Mouse (Mus musculus) embryonic facial prominence, embryonic 13.5 days (tissue): ENCODE data around the gene Hal. TPM values are rescaled to one million over a fixed set of nuclear protein-coding genes. Genes with fewer than 3 reads are reported as not detected.

Source experiments
- polyA plus RNA-seq: library from polyadenylated mRNA; unstranded; fragments of >200 nt; fragmentation: Nextera tagmentation; extraction: Ambion mirVana; gene quantifications from 2 replicates; pipeline ENCODE4 v1.2.1, GENCODE M21; 2015

Hal gene
- polyA plus RNA-seq, 1 experiment from 2014 or later, result 0.25 TPM

Other genes with a start within 250 kb of the Hal start
- 33.9 and 40.0 TPM in 2 replicates for gene Elk3, start 177.6 kb upstream of the Hal start, polyA plus RNA-seq
- gene Lta4h, start 35.4 kb upstream of the Hal start, polyA plus RNA-seq, result 206 and 215 TPM in 2 replicates
- 0.21 and 0.48 TPM in 2 replicates for gene Amdhd1, start 51.3 kb downstream of the Hal start, polyA plus RNA-seq
- gene Ccdc38, start 51.9 kb downstream of the Hal start, polyA plus RNA-seq, result 0.56 and 0.62 TPM in 2 replicates
- gene Snrpf, start 100.9 kb downstream of the Hal start, polyA plus RNA-seq, result 123 and 146 TPM in 2 replicates
- 0.87 and 1.2 TPM in 2 replicates for gene Ntn4, start 151.9 kb downstream of the Hal start, polyA plus RNA-seq